Mouse (Mus musculus) liver, postnatal 0 days (tissue): ENCODE measurements around the gene Vwa3b.

Experiments used
- CTCF ChIP-seq: sonication (generic); IDR thresholded peaks from 2 replicates; pipeline ENCODE4 v1.5.1; 2016; ENCODE audit warnings: antibody characterized with exemption, low read depth
- EP300 ChIP-seq: IDR thresholded peaks from 2 replicates; pipeline ENCODE4 v1.6.1; 2016; ENCODE audit warnings: antibody characterized with exemption, low read depth, mild to moderate bottlenecking

GRCm38 (mm10) chr1:36987172-36988148, 38.9 kb upstream of the Vwa3b start:
- no peak for TF ChIP-seq CTCF
- TF ChIP-seq EP300: no peak
